In genomic region chr5:136045408-136045807, GRCm38 (mm10) we compare ENCODE assay signal across 9 mouse cellular contexts. TPM values are rescaled to one million over a fixed set of nuclear protein-coding genes. Genes with fewer than 3 reads are reported as not detected.
DNase-seq lines count a peak whose midpoint lies in the region; ATAC-seq lines count a peak whose summit lies in the region.
"Had no signal": no experiment of that assay in that cellular context is flagged by ENCODE, and none has a peak within 500 bp of the region (broad histone marks: within the 10 kb centered on the region; RNA-seq: fewer than 3 reads in every experiment).

No protein-coding gene starts in this region.

- 41% methylated on average over 9 of the region's 9 CpGs for WGBS in forebrain, embryonic 14.5 days
- whole genome bisulfite sequencing in forebrain, embryonic 16.5 days = 39% methylated on average over 9 of the region's 9 CpGs
- WGBS in limb, embryonic 10.5 days = 36% methylated on average over 9 of the region's 9 CpGs

- no peak overlapping the region for H3K4me3 ChIP-seq in forebrain, embryonic 14.5 days (ENCODE audit: low read depth, low read length)
- no peak overlapping the region for H3K4me3 ChIP-seq in forebrain, embryonic 16.5 days (replicated peaks; ENCODE audit: low read length)
- H3K4me3 ChIP-seq in limb, embryonic 10.5 days = no peak overlapping the region

- no peaks in the 10 kb centered on the region for H3K4me1 ChIP-seq in forebrain, embryonic 14.5 days (ENCODE audit: control insufficient read depth, insufficient read depth, low read length)
- no peaks in the 10 kb centered on the region for H3K4me1 ChIP-seq in forebrain, embryonic 16.5 days (replicated peaks; ENCODE audit: control insufficient read depth, insufficient read depth, low read length)
- peaks cover 15% of the 10 kb centered on the region; the same call in 1 of the 2 replicates for H3K4me1 ChIP-seq in limb, embryonic 10.5 days

- no peak overlapping the region for H3K4me2 ChIP-seq in forebrain, embryonic 14.5 days (ENCODE audit: low read length)
- H3K4me2 ChIP-seq in forebrain, embryonic 16.5 days (ENCODE audit: low read length) = no peak overlapping the region

- H3K27me3 ChIP-seq in forebrain, embryonic 14.5 days (replicated peaks; ENCODE audit: control insufficient read depth, insufficient read depth, low read length) = no peaks in the 10 kb centered on the region
- no peaks in the 10 kb centered on the region for H3K27me3 ChIP-seq in forebrain, embryonic 16.5 days (replicated peaks; ENCODE audit: control insufficient read depth, insufficient read depth, low read length)
- H3K27me3 ChIP-seq in limb, embryonic 10.5 days (ENCODE audit: low read depth, poor library complexity, severe bottlenecking) = no peaks in the 10 kb centered on the region

- H3K36me3 ChIP-seq in forebrain, embryonic 14.5 days (ENCODE audit: control insufficient read depth, insufficient read depth, low read length) = no peaks in the 10 kb centered on the region
- H3K36me3 ChIP-seq in forebrain, embryonic 16.5 days (ENCODE audit: control insufficient read depth, insufficient read depth) = no peaks in the 10 kb centered on the region
- H3K36me3 ChIP-seq in limb, embryonic 10.5 days = no peaks in the 10 kb centered on the region

- ATAC-seq in forebrain, embryonic 14.5 days = no peak
- ATAC-seq in forebrain, embryonic 16.5 days = no peak

- no peak overlapping the region for H3K9ac ChIP-seq in forebrain, embryonic 14.5 days (ENCODE audit: low read length)
- no peak overlapping the region for H3K9ac ChIP-seq in forebrain, embryonic 16.5 days (replicated peaks; ENCODE audit: low read depth, low read length)

- intact Hi-C loops in left cerebral cortex, postnatal 10 days (cut with DNase I) = no loop called here

- H3K9me3 ChIP-seq in forebrain, embryonic 14.5 days (replicated peaks; ENCODE audit: control insufficient read depth, low read length) = no peaks in the 10 kb centered on the region
- no peaks in the 10 kb centered on the region for H3K9me3 ChIP-seq in forebrain, embryonic 16.5 days (ENCODE audit: control insufficient read depth, low read length)
- H3K9me3 ChIP-seq in limb, embryonic 10.5 days (replicated peaks) = no peaks in the 10 kb centered on the region

- peak; percentile 26 for DNase-seq in forebrain, embryonic 14.5 days (ENCODE audit: low spot score)
- DNase-seq in 3134 (ENCODE audit: extremely low read depth, insufficient read length, low spot score) (peak; percentile 51), NIH3T3 (ENCODE audit: low read depth) (peak; percentile 59)
- DNase-seq in limb, embryonic 10.5 days (ENCODE audit: low spot score) = peak; percentile 37
- DNase-seq in right cerebral cortex, adult 18-20 months = no peak
- no peak for DNase-seq in gastrocnemius, adult 8-10 months (ENCODE audit: low spot score in 2 of 2)
- DNase-seq in left cerebral cortex, postnatal 10 days (ENCODE audit: extremely low spot score in 1 of 2, low spot score in 2 of 2) = no peak

- H3K27ac ChIP-seq in forebrain, embryonic 14.5 days (ENCODE audit: low read depth, low read length) = no peak overlapping the region
- no peak overlapping the region for H3K27ac ChIP-seq in forebrain, embryonic 16.5 days (ENCODE audit: low read length)
- H3K27ac ChIP-seq in limb, embryonic 10.5 days = no peak overlapping the region

RNA-seq across cellular contexts. Expression of gene Upk3b, which starts 7.1 kb away (rescaled TPM):
- not detected in 2 replicates for polyA plus RNA-seq in forebrain, embryonic 14.5 days (2014; fragmentation: Nextera tagmentation; extraction: Ambion mirVana)
- not detected in 2 replicates for polyA plus RNA-seq in forebrain, embryonic 16.5 days (2015; fragmentation: Nextera tagmentation; extraction: Ambion mirVana)
- 1.5 and 5.5 TPM in 2 replicates for polyA plus RNA-seq in limb, embryonic 10.5 days (2016; fragmentation: Nextera tagmentation; extraction: Ambion mirVana)
- not detected for total RNA-seq in gastrocnemius, adult 8-10 months (2022)
- total RNA-seq in left cerebral cortex, postnatal 10 days (2021) = not detected
- total RNA-seq: hematopoietic stem cell, adult 5-6 weeks had no signal

RNA-seq across cellular contexts. Expression of gene Upk3bl, which starts 8.9 kb away (rescaled TPM):
- polyA plus RNA-seq in forebrain, embryonic 14.5 days (2014; fragmentation: Nextera tagmentation; extraction: Ambion mirVana) = not detected in 2 replicates
- polyA plus RNA-seq in forebrain, embryonic 16.5 days (2015; fragmentation: Nextera tagmentation; extraction: Ambion mirVana) = not detected in 2 replicates
- polyA plus RNA-seq in limb, embryonic 10.5 days (2016; fragmentation: Nextera tagmentation; extraction: Ambion mirVana) = 3.5 and 4.9 TPM in 2 replicates
- not detected for total RNA-seq in gastrocnemius, adult 8-10 months (2022)
- total RNA-seq in left cerebral cortex, postnatal 10 days (2021) = not detected
- total RNA-seq: hematopoietic stem cell, adult 5-6 weeks had no signal

RNA-seq across cellular contexts. Expression of gene Rasa4, which starts 38.3 kb away (rescaled TPM):
- polyA plus RNA-seq in forebrain, embryonic 14.5 days (2014; fragmentation: Nextera tagmentation; extraction: Ambion mirVana) = 4.9 and 6.7 TPM in 2 replicates
- polyA plus RNA-seq in forebrain, embryonic 16.5 days (2015; fragmentation: Nextera tagmentation; extraction: Ambion mirVana) = 5.9 and 9.1 TPM in 2 replicates
- 1.1 and 2.4 TPM in 2 replicates for polyA plus RNA-seq in limb, embryonic 10.5 days (2016; fragmentation: Nextera tagmentation; extraction: Ambion mirVana)
- 10 to 100 TPM; 24.6 to 27.4 (median 26.7) TPM for total RNA-seq in gastrocnemius, adult 8-10 months (2022)
- 1 to 10 TPM; 6.8 to 7.9 TPM for total RNA-seq in left cerebral cortex, postnatal 10 days (2021)

RNA-seq across cellular contexts. Expression of gene Dtx2, which starts 50.8 kb away (rescaled TPM):
- 24.9 and 30.5 TPM in 2 replicates for polyA plus RNA-seq in forebrain, embryonic 14.5 days (2014; fragmentation: Nextera tagmentation; extraction: Ambion mirVana)
- polyA plus RNA-seq in forebrain, embryonic 16.5 days (2015; fragmentation: Nextera tagmentation; extraction: Ambion mirVana) = 26.4 and 28.1 TPM in 2 replicates
- polyA plus RNA-seq in limb, embryonic 10.5 days (2016; fragmentation: Nextera tagmentation; extraction: Ambion mirVana) = 41.5 and 42.3 TPM in 2 replicates
- 1 to 10 TPM; 6.4 to 7.8 (median 7.1) TPM for total RNA-seq in gastrocnemius, adult 8-10 months (2022)
- 1 to 10 TPM; 9.3 to 9.4 TPM for total RNA-seq in left cerebral cortex, postnatal 10 days (2021)

Comparison
In these comparisons a context has a peak if more than half of its experiments do, and no peak if none do; other contexts are left out.
1. DNase-seq: peak in forebrain, embryonic 14.5 days (single experiment), 3134 (single experiment), NIH3T3 (single experiment) and limb, embryonic 10.5 days (single experiment); none in right cerebral cortex, adult 18-20 months (single experiment), gastrocnemius, adult 8-10 months (0 of 2) and left cerebral cortex, postnatal 10 days (0 of 2).